Mouse (Mus musculus): ENCODE results near the gene Sbds.
"Not testable (repeated sequence)": the region's sequence is repeated elsewhere in the genome, so short reads cannot be mapped to it uniquely, and the experiment has no call there.

Sbds gene

GRCm38 (mm10) chr5:130256678-130257271 is 1.4 kb upstream of the Sbds start:
- DNase-seq (ENCODE audit: low read depth, low spot score) = peak; percentile 85

- DNase-seq (ENCODE audit: low read depth, low spot score) = not testable (repeated sequence)
These were observed 632 bp upstream of the Sbds start for GRCm38 (mm10) chr5:130255799-130256525.

- no peak for DNase-seq (ENCODE audit: low read depth, low spot score)
These were observed 940 bp downstream of the Sbds start for GRCm38 (mm10) chr5:130254164-130255016.

GRCm38 (mm10) chr5:130247823-130248222 is 7.5 kb downstream of the Sbds start:
- DNase-seq (ENCODE audit: low read depth, low spot score) = no peak

- no peak for DNase-seq (ENCODE audit: low read depth, low spot score)
These were observed 13.9 kb downstream of the Sbds start for GRCm38 (mm10) chr5:130241426-130241825.

- no peak for DNase-seq (ENCODE audit: low read depth, low spot score)
These were observed 15.5 kb downstream of the Sbds start for GRCm38 (mm10) chr5:130239856-130240255.

GRCm38 (mm10) chr5:130239236-130239635 is 16.1 kb downstream of the Sbds start:
- no peak for DNase-seq (ENCODE audit: low read depth, low spot score)

GRCm38 (mm10) chr5:130236302-130236701 is 19.0 kb downstream of the Sbds start:
- DNase-seq (ENCODE audit: low read depth, low spot score) = no peak

- no peak for DNase-seq (ENCODE audit: low read depth, low spot score)
These were observed 27.2 kb downstream of the Sbds start for GRCm38 (mm10) chr5:130228120-130228519.

- no peak for DNase-seq (ENCODE audit: low read depth, low spot score)
These were observed 28.5 kb downstream of the Sbds start for GRCm38 (mm10) chr5:130226790-130227189.

GRCm38 (mm10) chr5:130222146-130223004 is 33.0 kb downstream of the Sbds start:
- DNase-seq (ENCODE audit: low read depth, low spot score) = peak; percentile 71

- no peak for DNase-seq (ENCODE audit: low read depth, low spot score)
These were observed 33.6 kb downstream of the Sbds start for GRCm38 (mm10) chr5:130221760-130222145.

- no peak for DNase-seq (ENCODE audit: low read depth, low spot score)
These were observed 34.0 kb downstream of the Sbds start for GRCm38 (mm10) chr5:130221316-130221715.

- DNase-seq (ENCODE audit: low read depth, low spot score) = no peak
These were observed 37.0 kb downstream of the Sbds start for GRCm38 (mm10) chr5:130218336-130218735.

GRCm38 (mm10) chr5:130217406-130217805 is 37.9 kb downstream of the Sbds start:
- no peak for DNase-seq (ENCODE audit: low read depth, low spot score)

- DNase-seq (ENCODE audit: low read depth, low spot score) = no peak
These were observed 38.5 kb downstream of the Sbds start, which contains the start of gene Tmem248 for GRCm38 (mm10) chr5:130216781-130217180. Gene Tmem248, plus strand, starts transcription at chr5:130217081.

GRCm38 (mm10) chr5:130212956-130213355 is 42.4 kb downstream of the Sbds start:
- DNase-seq (ENCODE audit: low read depth, low spot score) = no peak

GRCm38 (mm10) chr5:130207299-130207698 is 48.0 kb downstream of the Sbds start:
- no peak for DNase-seq (ENCODE audit: low read depth, low spot score)

- no peak for DNase-seq (ENCODE audit: low read depth, low spot score)
These were observed 49.8 kb downstream of the Sbds start for GRCm38 (mm10) chr5:130205441-130206023.

GRCm38 (mm10) chr5:130204560-130204959 is 50.8 kb downstream of the Sbds start:
- DNase-seq (ENCODE audit: low read depth, low spot score) = no peak

- DNase-seq (ENCODE audit: low read depth, low spot score) = no peak
These were observed 51.4 kb downstream of the Sbds start for GRCm38 (mm10) chr5:130203948-130204347.
